Mouse (Mus musculus): ENCODE results near the gene Mad2l2. TPM values are rescaled to one million over a fixed set of nuclear protein-coding genes. Genes with fewer than 3 reads are reported as not detected.

Mad2l2 gene
- polyA plus RNA-seq, 1 experiment from 2014 or later, result 68.5 TPM

DNA sequence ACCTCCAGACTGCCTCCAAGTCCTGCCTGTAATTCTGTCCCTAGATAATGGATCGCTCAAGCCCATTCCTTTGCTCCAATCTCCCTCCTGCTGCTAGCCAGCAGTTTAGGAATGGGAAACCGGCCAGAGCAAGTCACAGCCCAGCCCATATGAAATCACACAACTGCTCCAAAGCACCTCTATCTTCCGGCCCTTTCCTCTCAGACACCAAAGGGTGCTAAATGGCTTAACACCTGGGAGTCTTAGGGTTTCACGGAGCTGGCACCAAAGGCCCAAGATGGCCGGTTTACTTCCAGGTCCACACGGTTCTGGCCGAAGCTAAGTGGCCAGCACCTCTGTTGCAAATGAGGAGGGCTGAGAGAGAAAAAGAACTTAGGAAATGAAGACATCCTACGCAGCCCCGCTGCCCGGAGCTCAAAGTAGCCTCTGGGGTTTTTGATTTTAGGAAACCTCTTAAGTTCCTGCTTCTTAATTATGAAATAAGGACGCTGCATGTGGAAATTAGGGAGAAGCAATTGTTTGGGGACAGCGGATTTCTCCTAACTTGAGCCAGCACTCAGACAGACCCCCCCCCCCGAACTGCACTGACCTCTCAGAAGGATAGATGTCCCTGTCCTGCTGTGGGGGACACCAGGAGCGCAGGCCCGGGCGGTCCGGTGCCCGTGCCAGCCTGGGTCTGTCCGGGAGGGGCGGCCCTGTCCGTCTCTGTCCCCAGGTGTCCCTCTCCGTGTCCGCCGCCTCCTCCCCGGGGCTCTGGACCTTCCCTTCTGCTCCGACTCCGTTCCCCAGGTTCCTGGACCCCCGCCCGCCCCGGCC lies 42.9 kb upstream of the Mad2l2 start:
- H3K9me3 ChIP-seq (ENCODE audit: control insufficient read depth, low read length), result no peaks in the 10 kb centered on the region
- ATAC-seq (replicated peaks; ENCODE audit: low FRiP score) (peak; percentile 73), DNase-seq (ENCODE audit: low spot score) (no peak)
- 3% methylated on average over 30 of the region's 30 CpGs for WGBS
- no peaks in the 10 kb centered on the region for H3K36me3 ChIP-seq (ENCODE audit: control insufficient read depth, insufficient read depth, low read length)
- peak overlapping the region; percentile 77 for H3K9ac ChIP-seq (ENCODE audit: low read length)
- H3K27ac ChIP-seq (ENCODE audit: low read depth, low read length), result no peak overlapping the region
- peak overlapping the region; percentile 83 for H3K4me2 ChIP-seq (ENCODE audit: low read depth, low read length, severe bottlenecking)
- H3K27me3 ChIP-seq (ENCODE audit: control insufficient read depth, insufficient read depth, low read length), result no peaks in the 10 kb centered on the region
- peak overlapping the region; percentile 63 for H3K4me3 ChIP-seq (ENCODE audit: low read depth, low read length)
- peaks cover 12% of the 10 kb centered on the region; the same call in 1 of the 2 replicates for H3K4me1 ChIP-seq (replicated peaks; ENCODE audit: control insufficient read depth, insufficient read depth, low read length)

DNA sequence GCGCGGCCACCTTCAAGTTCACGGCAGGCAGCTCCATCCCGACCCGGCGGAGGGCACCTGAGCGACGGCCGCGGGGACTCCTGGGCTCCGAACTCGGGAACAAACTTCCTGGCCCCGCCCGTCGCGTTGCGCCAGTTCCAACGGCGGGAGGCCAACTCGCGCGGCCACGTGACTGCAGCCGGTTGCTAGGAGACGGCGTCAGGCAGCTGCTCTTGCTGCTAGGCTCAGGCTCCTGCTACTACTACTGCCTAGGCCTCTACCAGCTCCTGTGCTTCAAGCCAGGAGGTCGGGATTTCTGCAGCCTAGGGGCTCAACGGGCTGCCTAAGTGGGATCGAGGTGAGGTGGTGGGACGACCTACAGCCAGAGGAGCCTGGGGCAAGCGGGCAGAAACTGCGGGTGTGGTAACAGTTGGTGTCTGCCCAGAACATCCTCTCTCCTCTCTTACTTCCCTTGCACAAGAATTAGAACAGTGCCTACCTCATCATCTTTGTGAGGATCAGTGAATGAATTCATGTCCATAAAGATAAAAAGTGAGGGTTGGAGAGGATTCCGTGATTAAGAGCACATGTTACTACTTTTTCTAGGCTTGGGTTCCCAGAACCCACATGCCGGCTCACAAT lies 42.2 kb upstream of the Mad2l2 start, which contains the start of gene Agtrap:
Agtrap (minus strand) TSS at position 125 of the 621 bp plus-strand sequence.
- Histone ChIP-seq H3K27me3 (ENCODE audit: control insufficient read depth, insufficient read depth, low read length) (no peaks in the 10 kb centered on the region), H3K4me2 (ENCODE audit: low read depth, low read length, severe bottlenecking) (peak within 1 kb of the TSS; percentile 83), H3K4me3 (ENCODE audit: low read depth, low read length) (peak within 1 kb of the TSS; percentile 63), H3K4me1 (replicated peaks; ENCODE audit: control insufficient read depth, insufficient read depth, low read length) (peaks cover 12% of the 10 kb centered on the region; the same call in 1 of the 2 replicates), H3K9me3 (ENCODE audit: control insufficient read depth, low read length) (no peaks in the 10 kb centered on the region), H3K36me3 (ENCODE audit: control insufficient read depth, insufficient read depth, low read length) (no peaks in the 10 kb centered on the region), H3K9ac (ENCODE audit: low read length) (peak within 1 kb of the TSS; percentile 77), H3K27ac (ENCODE audit: low read depth, low read length) (no peak within 1 kb of the TSS)
- DNase-seq (ENCODE audit: low spot score) (peak; percentile 95), ATAC-seq (replicated peaks; ENCODE audit: low FRiP score) (peak; percentile 94)
- WGBS, result 5% methylated on average over 34 of the region's 34 CpGs

DNA sequence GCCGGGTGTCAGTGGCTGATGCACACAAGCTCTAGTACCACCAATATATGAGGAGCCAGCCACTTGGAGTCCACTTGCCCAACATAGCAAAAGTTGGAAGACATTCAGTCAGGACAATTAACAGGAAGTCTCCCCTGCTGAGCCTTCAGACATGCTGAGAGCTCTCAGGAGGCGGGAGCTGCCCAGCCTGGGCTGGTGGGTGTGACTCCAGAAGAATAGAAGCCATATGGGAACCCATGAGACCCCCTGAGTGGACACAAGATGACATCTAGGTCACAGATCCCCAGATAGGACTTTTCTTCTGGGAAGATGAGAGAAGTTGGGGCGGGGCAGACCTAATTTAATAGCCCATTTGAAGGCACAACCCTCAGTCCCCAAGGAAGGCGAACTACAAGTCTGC lies 41.0 kb upstream of the Mad2l2 start:
- Histone ChIP-seq H3K4me1 (replicated peaks; ENCODE audit: control insufficient read depth, insufficient read depth, low read length) (peaks cover 10% of the 10 kb centered on the region; the same call in 1 of the 2 replicates), H3K4me2 (ENCODE audit: low read depth, low read length, severe bottlenecking) (no peak overlapping the region), H3K9ac (ENCODE audit: low read length) (no peak overlapping the region), H3K9me3 (ENCODE audit: control insufficient read depth, low read length) (no peaks in the 10 kb centered on the region), H3K4me3 (ENCODE audit: low read depth, low read length) (no peak overlapping the region), H3K27me3 (ENCODE audit: control insufficient read depth, insufficient read depth, low read length) (no peaks in the 10 kb centered on the region), H3K36me3 (ENCODE audit: control insufficient read depth, insufficient read depth, low read length) (no peaks in the 10 kb centered on the region), H3K27ac (ENCODE audit: low read depth, low read length) (no peak overlapping the region)
- 59% methylated on average over 4 of the region's 4 CpGs for WGBS
- DNase-seq (ENCODE audit: low spot score), result no peak
- ATAC-seq (replicated peaks; ENCODE audit: low FRiP score), result no peak

DNA sequence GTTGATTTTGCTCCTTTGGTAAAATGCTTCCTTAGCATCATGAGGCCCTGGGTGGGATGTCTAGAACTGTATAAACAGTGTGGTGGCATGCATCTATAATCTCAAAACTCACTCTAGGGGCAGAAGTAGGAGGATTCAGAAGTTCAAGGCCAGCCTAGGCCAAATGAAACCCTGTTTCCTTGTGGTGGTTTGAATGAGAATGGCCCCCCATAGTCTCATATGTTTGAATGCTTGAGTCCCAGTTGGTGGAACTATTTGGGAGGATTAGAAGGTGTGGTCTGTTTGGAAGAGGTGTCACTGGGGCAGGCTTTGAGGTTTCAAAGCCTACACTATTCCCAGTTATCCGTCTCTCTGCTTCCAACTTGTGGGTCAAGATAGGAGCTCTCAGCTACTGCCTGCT lies 39.0 kb upstream of the Mad2l2 start:
- H3K4me1 ChIP-seq (replicated peaks; ENCODE audit: control insufficient read depth, insufficient read depth, low read length), result peaks cover 10% of the 10 kb centered on the region; the same call in 1 of the 2 replicates
- no peaks in the 10 kb centered on the region for H3K27me3 ChIP-seq (ENCODE audit: control insufficient read depth, insufficient read depth, low read length)
- no peak overlapping the region for H3K4me2 ChIP-seq (ENCODE audit: low read depth, low read length, severe bottlenecking)
- no peak overlapping the region for H3K27ac ChIP-seq (ENCODE audit: low read depth, low read length)
- 93% methylated on average over 1 of the region's 1 CpGs for WGBS
- no peaks in the 10 kb centered on the region for H3K9me3 ChIP-seq (ENCODE audit: control insufficient read depth, low read length)
- no peaks in the 10 kb centered on the region for H3K36me3 ChIP-seq (ENCODE audit: control insufficient read depth, insufficient read depth, low read length)
- H3K9ac ChIP-seq (ENCODE audit: low read length), result no peak overlapping the region
- H3K4me3 ChIP-seq (ENCODE audit: low read depth, low read length), result no peak overlapping the region
- no peak for DNase-seq (ENCODE audit: low spot score)
- no peak for ATAC-seq (replicated peaks; ENCODE audit: low FRiP score)

DNA sequence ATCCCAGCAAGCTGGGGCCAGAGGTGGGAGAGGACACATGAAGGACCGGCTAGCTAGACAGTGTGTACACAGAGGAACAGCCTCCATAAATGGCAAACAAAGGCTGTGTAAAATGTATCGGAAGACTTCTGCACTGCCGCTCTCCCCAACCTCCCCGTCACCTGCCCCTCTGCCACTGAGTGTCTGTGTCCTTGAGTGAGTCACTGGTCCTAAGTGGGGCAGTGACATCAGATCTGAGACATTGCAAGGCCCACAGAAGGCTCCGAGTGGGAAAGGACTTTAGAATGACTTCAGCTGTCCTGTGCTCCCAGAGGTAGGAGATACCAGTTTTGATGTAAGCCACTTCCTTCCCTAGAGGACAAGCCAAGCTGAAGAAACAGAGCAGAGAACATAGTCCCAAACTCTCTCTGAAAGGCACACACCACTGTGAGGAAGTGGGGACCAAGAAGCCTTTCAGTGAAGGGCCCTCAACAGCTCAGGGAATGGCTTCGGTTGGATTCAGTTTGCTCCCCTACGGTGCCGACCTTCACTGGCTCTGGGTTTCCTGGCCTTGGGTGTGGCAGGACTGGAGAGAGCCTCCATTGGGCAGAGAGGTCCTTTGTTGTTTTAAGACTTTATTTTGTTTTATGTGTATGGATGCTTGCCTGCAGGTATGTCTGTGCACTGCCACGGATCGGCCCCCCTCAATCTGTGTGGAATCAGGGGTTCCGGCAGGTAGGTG lies 37.5 kb upstream of the Mad2l2 start:
- no peak for DNase-seq (ENCODE audit: low spot score)
- peaks cover 6% of the 10 kb centered on the region; the same call in 1 of the 2 replicates for H3K4me1 ChIP-seq (replicated peaks; ENCODE audit: control insufficient read depth, insufficient read depth, low read length)
- H3K4me2 ChIP-seq (ENCODE audit: low read depth, low read length, severe bottlenecking), result no peak overlapping the region
- H3K4me3 ChIP-seq (ENCODE audit: low read depth, low read length), result no peak overlapping the region
- no peak overlapping the region for H3K9ac ChIP-seq (ENCODE audit: low read length)
- no peaks in the 10 kb centered on the region for H3K9me3 ChIP-seq (ENCODE audit: control insufficient read depth, low read length)
- ATAC-seq (replicated peaks; ENCODE audit: low FRiP score), result no peak
- H3K36me3 ChIP-seq (ENCODE audit: control insufficient read depth, insufficient read depth, low read length), result no peaks in the 10 kb centered on the region
- H3K27me3 ChIP-seq (ENCODE audit: control insufficient read depth, insufficient read depth, low read length), result no peaks in the 10 kb centered on the region
- H3K27ac ChIP-seq (ENCODE audit: low read depth, low read length), result no peak overlapping the region
- 93% methylated on average over 11 of the region's 11 CpGs for WGBS

DNA sequence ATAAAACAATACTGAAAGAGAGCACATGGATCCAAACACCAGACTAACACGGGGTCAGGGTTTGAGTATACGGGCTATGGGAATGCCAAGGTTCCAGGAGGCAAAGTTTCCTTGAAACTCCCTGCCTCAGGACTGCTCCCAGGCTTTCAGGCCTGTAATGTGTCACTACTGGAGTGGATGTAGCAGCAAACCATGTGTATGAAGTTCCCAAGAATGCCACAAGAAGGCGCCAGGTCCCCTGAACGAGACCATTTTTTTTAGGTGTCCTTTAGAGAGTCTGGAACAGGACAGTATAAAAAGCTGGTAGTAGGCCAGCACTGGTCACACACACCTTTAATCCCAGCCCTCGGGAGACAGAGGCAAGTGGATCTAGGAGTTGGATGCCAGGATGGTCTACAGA lies 36.0 kb upstream of the Mad2l2 start:
- ATAC-seq (replicated peaks; ENCODE audit: low FRiP score) (no peak), DNase-seq (ENCODE audit: low spot score) (no peak)
- Histone ChIP-seq H3K9me3 (ENCODE audit: control insufficient read depth, low read length) (no peaks in the 10 kb centered on the region), H3K36me3 (ENCODE audit: control insufficient read depth, insufficient read depth, low read length) (no peaks in the 10 kb centered on the region), H3K27ac (ENCODE audit: low read depth, low read length) (no peak overlapping the region), H3K4me2 (ENCODE audit: low read depth, low read length, severe bottlenecking) (no peak overlapping the region), H3K4me1 (replicated peaks; ENCODE audit: control insufficient read depth, insufficient read depth, low read length) (no peaks in the 10 kb centered on the region), H3K4me3 (ENCODE audit: low read depth, low read length) (no peak overlapping the region), H3K9ac (ENCODE audit: low read length) (no peak overlapping the region), H3K27me3 (ENCODE audit: control insufficient read depth, insufficient read depth, low read length) (no peaks in the 10 kb centered on the region)
- 80% methylated on average over 5 of the region's 5 CpGs for WGBS

DNA sequence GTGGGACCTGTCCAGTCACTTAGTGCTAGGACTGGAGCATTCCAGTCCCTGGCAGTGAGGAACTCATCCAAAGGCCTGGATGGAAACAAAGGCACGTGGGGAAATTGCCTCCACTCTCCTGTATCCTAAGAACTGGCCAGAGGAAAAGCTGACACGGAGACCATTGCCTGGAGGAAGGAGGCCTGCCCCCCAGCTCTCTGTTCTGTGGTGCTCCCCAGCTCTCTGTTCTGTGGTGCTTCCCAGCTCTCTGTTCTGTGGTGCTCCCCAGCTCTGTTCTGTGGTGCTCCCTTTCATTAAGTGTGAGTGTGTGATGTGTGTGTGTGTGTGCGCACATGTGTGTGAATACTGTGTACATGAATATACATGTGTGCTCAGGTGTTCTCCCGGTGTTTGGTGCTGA lies 35.1 kb upstream of the Mad2l2 start:
- H3K36me3 ChIP-seq (ENCODE audit: control insufficient read depth, insufficient read depth, low read length), result no peaks in the 10 kb centered on the region
- 80% methylated on average over 4 of the region's 4 CpGs for WGBS
- H3K4me1 ChIP-seq (replicated peaks; ENCODE audit: control insufficient read depth, insufficient read depth, low read length), result no peaks in the 10 kb centered on the region
- ATAC-seq (replicated peaks; ENCODE audit: low FRiP score), result no peak
- no peak overlapping the region for H3K4me2 ChIP-seq (ENCODE audit: low read depth, low read length, severe bottlenecking)
- H3K9ac ChIP-seq (ENCODE audit: low read length), result no peak overlapping the region
- no peak overlapping the region for H3K27ac ChIP-seq (ENCODE audit: low read depth, low read length)
- H3K27me3 ChIP-seq (ENCODE audit: control insufficient read depth, insufficient read depth, low read length), result no peaks in the 10 kb centered on the region
- no peak overlapping the region for H3K4me3 ChIP-seq (ENCODE audit: low read depth, low read length)
- DNase-seq (ENCODE audit: low spot score), result no peak
- H3K9me3 ChIP-seq (ENCODE audit: control insufficient read depth, low read length), result no peaks in the 10 kb centered on the region

DNA sequence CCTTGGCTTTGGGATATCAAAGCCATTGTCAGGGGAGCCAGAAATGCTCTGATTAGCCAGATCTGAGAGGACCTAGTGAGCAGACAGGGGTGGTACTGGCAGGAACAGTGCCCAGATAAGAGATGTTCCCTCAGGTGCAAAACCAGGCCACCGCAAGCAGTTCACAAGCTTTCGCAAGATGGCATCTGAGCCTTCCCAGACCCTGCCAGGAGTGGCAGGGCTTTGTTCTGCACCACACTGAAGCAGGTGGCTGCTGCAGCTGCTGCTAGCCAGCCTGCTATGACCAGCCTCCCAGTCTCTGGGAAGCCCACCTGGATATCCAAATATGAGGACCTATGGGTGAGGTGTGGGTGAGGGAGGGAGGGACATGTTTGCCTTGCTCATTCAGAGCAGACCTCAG lies 32.2 kb upstream of the Mad2l2 start:
- Histone ChIP-seq H3K9me3 (ENCODE audit: control insufficient read depth, low read length) (no peaks in the 10 kb centered on the region), H3K4me3 (ENCODE audit: low read depth, low read length) (no peak overlapping the region), H3K9ac (ENCODE audit: low read length) (no peak overlapping the region), H3K4me1 (replicated peaks; ENCODE audit: control insufficient read depth, insufficient read depth, low read length) (peaks cover 7% of the 10 kb centered on the region; the same call in 1 of the 2 replicates), H3K36me3 (ENCODE audit: control insufficient read depth, insufficient read depth, low read length) (no peaks in the 10 kb centered on the region), H3K27ac (ENCODE audit: low read depth, low read length) (no peak overlapping the region), H3K4me2 (ENCODE audit: low read depth, low read length, severe bottlenecking) (no peak overlapping the region), H3K27me3 (ENCODE audit: control insufficient read depth, insufficient read depth, low read length) (no peaks in the 10 kb centered on the region)
- 97% methylated on average over 2 of the region's 2 CpGs for WGBS
- ATAC-seq (replicated peaks; ENCODE audit: low FRiP score), result no peak
- DNase-seq (ENCODE audit: low spot score), result no peak

Measured in forebrain, embryonic 11.5 days (tissue).